Mouse (Mus musculus) cerebellum, adult 8-10 months (tissue): Measurements from ENCODE around the gene Slc35f2.

ENCODE experiments used
- DNase-seq: peaks from one replicate; pipeline ENCODE4 v3.0.0; 2022

Gene Slc35f2

DNA sequence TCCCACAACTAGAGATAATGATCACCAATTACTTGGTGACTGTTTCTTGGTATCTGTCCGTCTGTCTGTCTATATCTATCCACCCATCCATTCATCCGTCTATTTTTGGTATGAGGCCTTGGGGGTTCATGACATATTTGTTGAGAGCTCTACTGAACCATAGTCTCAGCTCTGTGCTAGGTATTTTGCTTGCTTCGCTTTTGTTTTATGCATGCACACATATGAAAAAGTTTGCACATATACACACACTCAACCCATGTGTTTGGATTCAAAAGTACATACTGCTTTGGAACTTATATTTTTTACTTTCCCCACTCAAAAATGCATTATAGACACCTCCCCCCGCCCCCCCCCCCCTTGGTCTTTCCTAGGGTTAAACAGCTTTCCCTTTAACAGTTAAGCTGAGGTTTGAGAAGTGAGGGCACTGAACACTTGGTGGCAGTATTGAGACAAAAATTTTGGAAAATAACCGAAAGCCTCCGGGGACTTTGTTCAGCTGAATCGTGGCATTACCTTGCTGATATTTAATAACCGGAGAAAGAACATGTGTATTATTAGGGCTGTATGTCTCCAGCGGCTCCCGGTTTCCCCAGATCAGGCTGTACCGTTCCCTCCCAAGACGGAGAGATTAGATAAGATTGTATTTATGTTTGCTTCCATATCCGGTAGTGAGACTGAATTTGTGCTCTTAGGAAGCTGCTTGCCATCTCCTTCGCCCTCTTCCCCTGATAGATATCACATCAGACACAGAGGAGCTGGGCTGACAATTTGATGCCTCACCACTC is 57.9 kb downstream of the Slc35f2 start:
- peak; percentile 41 for DNase-seq

DNA sequence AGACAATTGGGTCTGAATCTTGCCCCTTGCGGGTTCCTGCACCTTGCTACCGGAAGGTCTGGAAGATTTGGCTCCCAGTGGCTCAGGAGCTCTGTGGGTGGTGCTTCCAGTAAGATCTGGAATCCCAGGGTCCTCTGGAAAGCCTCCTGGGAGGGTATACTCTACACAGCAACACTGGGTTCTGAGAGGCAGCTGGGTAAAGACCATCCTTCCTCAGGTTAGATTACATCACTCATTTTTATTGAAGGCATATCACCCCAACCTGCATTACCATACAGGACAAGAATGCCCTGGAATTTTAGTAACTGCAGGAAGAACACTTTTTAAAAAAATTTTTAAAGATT is 58.5 kb downstream of the Slc35f2 start:
- DNase-seq = no peak

- no peak for DNase-seq
These were observed 63.7 kb downstream of the Slc35f2 start for GRCm38 (mm10) chr9:53835039-53835438.

DNA sequence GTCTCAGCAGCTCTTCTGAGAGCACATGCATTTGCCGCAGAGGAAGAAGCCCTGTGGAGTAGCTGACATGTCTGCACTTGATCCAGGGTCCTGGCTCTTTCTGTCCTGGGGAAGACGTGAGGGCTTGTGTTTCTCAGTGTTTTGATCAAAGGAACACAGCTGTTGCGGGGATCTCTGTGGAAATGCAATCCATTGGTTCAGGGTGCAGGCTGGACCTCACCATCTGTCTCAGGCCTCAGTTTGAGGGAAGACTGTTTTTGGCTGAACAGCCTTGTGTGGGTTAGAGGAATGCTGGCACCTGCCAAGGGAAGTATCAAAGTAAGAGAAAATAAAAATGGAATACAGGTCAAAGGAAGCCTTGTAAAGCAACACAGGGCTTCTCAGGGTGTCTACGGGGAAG is 64.6 kb downstream of the Slc35f2 start:
- no peak for DNase-seq

- no peak for DNase-seq
These were observed 67.5 kb downstream of the Slc35f2 start for GRCm38 (mm10) chr9:53838816-53839215.

DNA sequence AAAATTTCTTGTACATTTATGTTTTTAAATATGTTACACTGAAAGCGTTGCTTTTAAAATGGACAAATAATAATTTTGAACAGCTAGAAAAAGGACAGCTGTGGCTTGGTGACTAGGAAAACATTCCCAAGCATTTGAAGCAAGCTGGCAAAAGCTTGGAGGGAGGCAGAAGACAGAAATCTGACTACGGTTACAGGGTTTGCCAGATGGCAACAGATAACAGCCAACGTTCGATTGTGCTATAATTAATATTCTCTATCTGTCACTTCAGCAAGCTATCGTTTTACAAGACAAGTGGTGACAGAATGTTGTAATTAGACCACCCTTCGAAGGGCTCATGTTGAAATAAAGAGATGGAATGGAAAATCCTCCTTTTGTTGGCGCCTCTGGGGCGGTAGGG is 77.2 kb downstream of the Slc35f2 start:
- no peak for DNase-seq

DNA sequence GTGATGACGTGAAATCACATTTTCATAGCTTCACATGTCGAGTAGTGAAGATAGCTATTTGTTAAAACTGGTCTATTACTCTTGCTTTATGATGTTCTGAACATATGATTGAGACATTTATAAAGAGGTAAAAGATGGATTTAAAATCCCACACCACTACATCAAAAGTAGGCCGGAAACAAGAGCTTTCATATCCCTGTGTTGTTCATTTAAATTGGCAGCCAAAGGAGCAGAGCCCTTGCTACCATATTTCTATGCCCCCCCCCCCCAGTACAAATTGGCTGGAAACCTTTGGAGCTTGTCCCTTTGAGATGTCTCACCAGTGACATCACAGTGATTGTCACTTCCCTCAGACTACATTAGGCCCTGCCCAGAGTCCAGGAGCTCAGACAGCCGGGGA is 78.5 kb downstream of the Slc35f2 start, which contains the start of gene Sln:
Gene Sln, plus strand, starts transcription at position 301 of the 400 bp plus-strand sequence.
- no peak for DNase-seq

DNA sequence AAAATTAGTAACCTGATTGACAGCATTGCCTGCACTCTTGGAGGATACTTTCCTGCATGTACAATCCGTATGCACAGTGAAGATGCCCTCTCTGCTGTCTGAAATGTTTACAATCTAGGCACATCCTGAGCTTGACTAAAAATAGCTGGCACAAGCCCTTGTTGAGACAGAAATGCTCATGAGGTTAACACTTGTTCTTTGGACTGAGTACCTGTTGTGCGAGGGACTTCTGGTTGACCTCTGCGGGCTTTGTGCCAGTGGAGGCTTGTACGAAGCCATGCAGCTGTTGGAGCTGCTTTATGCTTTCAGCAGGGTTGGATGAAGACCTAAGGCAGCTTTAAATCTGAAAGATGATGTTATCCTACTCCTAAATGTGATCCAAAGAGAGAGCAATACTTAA is 80.8 kb downstream of the Slc35f2 start:
- DNase-seq = no peak

DNA sequence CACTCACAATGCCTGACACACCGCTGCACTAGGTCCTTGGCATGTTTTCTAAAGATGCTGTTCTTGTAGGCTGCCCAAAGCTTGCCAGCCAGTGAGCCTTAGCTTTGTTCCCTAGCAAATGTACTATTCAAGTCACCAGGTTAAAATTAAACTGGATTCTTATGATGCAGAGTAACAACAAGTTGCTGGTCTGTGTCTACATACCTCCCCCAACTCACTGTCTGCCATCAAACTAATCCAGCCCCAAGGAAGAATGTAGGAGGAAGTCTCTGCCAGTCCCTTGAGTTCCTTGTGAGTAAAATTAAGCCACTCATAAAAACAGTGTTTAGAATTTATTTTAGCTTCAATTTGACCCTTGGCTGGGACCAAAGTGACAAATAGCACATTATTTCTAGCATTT is 82.3 kb downstream of the Slc35f2 start:
- DNase-seq = no peak

DNA sequence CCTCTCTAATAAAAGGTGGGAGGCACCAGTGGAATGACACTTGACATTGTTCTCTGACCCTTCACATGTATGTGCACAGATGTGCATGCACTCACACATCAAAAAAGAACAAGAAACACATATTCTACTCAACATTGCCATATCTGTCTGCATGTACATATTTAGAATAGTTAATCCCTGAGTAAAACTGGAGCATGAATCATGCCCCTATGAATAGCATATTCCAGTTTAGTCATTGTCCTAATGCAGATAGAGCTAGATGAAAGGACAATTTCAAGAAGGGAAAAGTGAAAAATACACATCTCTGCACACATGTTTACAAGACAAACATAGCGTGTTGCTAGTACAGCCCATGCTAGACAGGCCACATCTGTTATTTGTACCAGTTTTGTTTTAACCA is 83.2 kb downstream of the Slc35f2 start:
- no peak for DNase-seq

DNA sequence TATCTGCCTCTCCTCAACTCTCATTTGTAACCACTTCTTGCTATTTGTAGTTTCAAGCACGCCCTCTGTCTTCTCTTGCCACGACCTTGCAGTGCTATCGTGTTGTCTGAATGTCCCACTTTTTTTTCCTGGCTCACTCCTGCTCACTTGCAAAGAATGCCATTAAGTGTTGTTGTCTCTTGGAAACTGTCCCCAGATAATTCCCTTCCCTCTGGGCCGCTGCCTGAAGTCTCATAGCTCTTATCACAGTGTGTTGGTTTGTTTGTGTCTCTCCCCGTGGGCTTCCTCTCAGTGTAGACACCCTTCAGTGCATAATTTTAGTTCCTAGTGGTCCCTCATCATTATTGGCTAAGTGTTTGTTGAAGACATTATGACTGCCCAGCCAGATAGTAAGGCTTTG is 86.5 kb downstream of the Slc35f2 start:
- no peak for DNase-seq
